Comparison of ENCODE assay signal across 17 mouse cellular contexts in the genomic region with DNA sequence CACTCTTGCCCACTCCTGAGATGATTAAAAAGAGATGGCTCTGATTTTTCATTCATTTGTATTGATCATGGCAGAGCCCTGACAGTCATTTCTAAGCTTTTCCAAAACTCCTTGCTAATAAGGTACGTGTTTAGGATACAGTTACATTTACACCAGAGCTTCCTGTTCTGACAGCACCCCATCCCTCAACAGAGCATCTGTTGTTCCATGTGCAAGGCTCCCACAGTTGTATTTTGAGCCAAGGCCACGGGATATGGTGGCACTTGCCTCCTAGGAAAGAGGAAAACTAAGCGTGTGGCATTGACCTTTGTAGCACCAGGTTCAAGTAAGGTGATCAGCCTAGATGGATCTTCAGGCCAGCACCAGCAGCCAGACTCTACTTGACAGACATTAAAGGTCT.
DNase-seq lines count a peak whose midpoint lies in the region; ATAC-seq lines count a peak whose summit lies in the region.
"Had no signal": no experiment of that assay in that cellular context is flagged by ENCODE, and none has a peak within 500 bp of the region (broad histone marks: within the 10 kb centered on the region; RNA-seq: fewer than 3 reads in every experiment).

No protein-coding gene starts in this region.

- no peak overlapping the region for H3K4me3 ChIP-seq in forebrain, embryonic 16.5 days (replicated peaks; ENCODE audit: low read length)
- no peak overlapping the region for H3K4me3 ChIP-seq in forebrain, embryonic 13.5 days
- H3K4me3 ChIP-seq: embryonic facial prominence, embryonic 10.5 days; embryonic facial prominence, embryonic 12.5 days; forebrain, embryonic 12.5 days had no signal

- H3K4me2 ChIP-seq in forebrain, embryonic 16.5 days (ENCODE audit: low read length) = no peak overlapping the region
- H3K4me2 ChIP-seq in forebrain, embryonic 13.5 days = no peak overlapping the region
- H3K4me2 ChIP-seq: embryonic facial prominence, embryonic 12.5 days; forebrain, embryonic 12.5 days had no signal

- H3K27me3 ChIP-seq in forebrain, embryonic 16.5 days (replicated peaks; ENCODE audit: control insufficient read depth, insufficient read depth, low read length) = no peaks in the 10 kb centered on the region
- no peaks in the 10 kb centered on the region for H3K27me3 ChIP-seq in forebrain, embryonic 13.5 days
- H3K27me3 ChIP-seq: embryonic facial prominence, embryonic 12.5 days; forebrain, embryonic 12.5 days had no signal

- peak; percentile 34; the same call in 1 of the 2 replicates for ATAC-seq in forebrain, embryonic 16.5 days
- ATAC-seq in forebrain, embryonic 13.5 days = no peak; the same call in 1 of the 2 replicates
- ATAC-seq in frontal cortex, adult (ENCODE audit: low TSS enrichment) = peak; percentile 51; the same call in 1 of the 2 replicates

- H3K9ac ChIP-seq in forebrain, embryonic 16.5 days (replicated peaks; ENCODE audit: low read depth, low read length) = no peak overlapping the region
- H3K9ac ChIP-seq in forebrain, embryonic 13.5 days = no peak overlapping the region
- H3K9ac ChIP-seq: embryonic facial prominence, embryonic 12.5 days; forebrain, embryonic 12.5 days had no signal

- H3K9me3 ChIP-seq in forebrain, embryonic 16.5 days (ENCODE audit: control insufficient read depth, low read length) = no peaks in the 10 kb centered on the region
- no peaks in the 10 kb centered on the region for H3K9me3 ChIP-seq in forebrain, embryonic 13.5 days (replicated peaks)
- H3K9me3 ChIP-seq: embryonic facial prominence, embryonic 10.5 days; embryonic facial prominence, embryonic 12.5 days; forebrain, embryonic 12.5 days had no signal

- H3K4me1 ChIP-seq in forebrain, embryonic 16.5 days (replicated peaks; ENCODE audit: control insufficient read depth, insufficient read depth, low read length) = peaks cover 19% of the 10 kb centered on the region
- peaks cover 22% of the 10 kb centered on the region for H3K4me1 ChIP-seq in forebrain, embryonic 13.5 days

- DNase-seq in frontal cortex, adult 2 months (ENCODE audit: extremely low spot score in 1 of 2, low spot score in 1 of 2) = no peak
- DNase-seq in layer of hippocampus, postnatal 36 days = peak; percentile 20 to 32
- no peak for DNase-seq in layer of hippocampus, adult 9-10 months (ENCODE audit: low spot score)
- no peak for DNase-seq in kidney, postnatal 14 days
- DNase-seq: adrenal gland, adult 2 months; adrenal gland, postnatal 10 days; adrenal gland, postnatal 25 days; cerebellum, adult 11-12 months; cerebellum, adult 9-10 months; cerebellum, postnatal 10 days; cerebellum, postnatal 25 days had no signal

- 62% methylated on average over 3 of the region's 3 CpGs for WGBS in forebrain, embryonic 16.5 days
- 83% methylated on average over 3 of the region's 3 CpGs for WGBS in forebrain, embryonic 13.5 days

- 0 out of 2 replicates have a peak overlapping the region, but pooled peaks have one; percentile 5 for H3K27ac ChIP-seq in forebrain, embryonic 16.5 days (ENCODE audit: low read length)
- no peak overlapping the region for H3K27ac ChIP-seq in forebrain, embryonic 13.5 days
- H3K27ac ChIP-seq: embryonic facial prominence, embryonic 10.5 days; embryonic facial prominence, embryonic 12.5 days; forebrain, embryonic 12.5 days had no signal

- no peaks in the 10 kb centered on the region for H3K36me3 ChIP-seq in forebrain, embryonic 16.5 days (ENCODE audit: control insufficient read depth, insufficient read depth)
- H3K36me3 ChIP-seq in forebrain, embryonic 13.5 days (ENCODE audit: poor library complexity, severe bottlenecking) = peaks cover 5% of the 10 kb centered on the region; the same call in 1 of the 2 replicates

Comparison
In these comparisons a context has a peak if more than half of its experiments do, and no peak if none do; other contexts are left out.
1. DNase-seq: peak in layer of hippocampus, postnatal 36 days (2 of 2); none in frontal cortex, adult 2 months (0 of 2), layer of hippocampus, adult 9-10 months (single experiment) and kidney, postnatal 14 days (single experiment).